Mouse (Mus musculus) MEL (cell line): ENCODE measurements around the gene Olfr555. TPM values are rescaled to one million over a fixed set of nuclear protein-coding genes. Genes with fewer than 3 reads are reported as not detected.

Experiments
- DNase-seq: peaks from one replicate; pipeline ENCODE4 v3.0.0; 2011; ENCODE audit warnings: low read depth, low spot score
- H3K27ac ChIP-seq: 2 replicates; pipeline ENCODE4 v1.5.1; 2012; ENCODE audit warnings: low read depth, mild to moderate bottlenecking, control low read depth, low read length, moderate library complexity; ENCODE audit not compliant: control insufficient read depth
- H3K27me3 ChIP-seq, 2 experiments: fragments of 150-350 bp in 1 of 2; sonication (generic) in 1 of 2; 2 replicates each; pipeline ENCODE4 v1.6.1; 2012; ENCODE audit warnings: low read length in 2 of 2, mild to moderate bottlenecking in 2 of 2, improper control_type of control experiment in 1 of 2, moderate library complexity in 1 of 2; ENCODE audit not compliant: insufficient read depth in 2 of 2, control insufficient read depth in 1 of 2
- H3K36me3 ChIP-seq, 2 experiments: 2 replicates each; pipeline ENCODE4 v1.6.1; 2012 to 2014; ENCODE audit warnings: low read length in 2 of 2, improper control_type of control experiment in 1 of 2, inconsistent platforms in 1 of 2, mild to moderate bottlenecking in 1 of 2; ENCODE audit not compliant: insufficient read depth in 2 of 2, control insufficient read depth in 1 of 2
- H3K4me1 ChIP-seq, 2 experiments: fragments of 150-350 bp in 1 of 2; sonication (generic) in 1 of 2; 2 replicates each; pipeline ENCODE4 v1.6.1; 2012; ENCODE audit warnings: low read length in 2 of 2, improper control_type of control experiment in 1 of 2, mild to moderate bottlenecking in 1 of 2; ENCODE audit not compliant: insufficient read depth in 2 of 2, control insufficient read depth in 1 of 2
- H3K4me3 ChIP-seq, 2 experiments: fragments of 150-350 bp in 1 of 2; sonication (generic) in 1 of 2; 2 replicates each; pipeline ENCODE4 v1.5.1; 2012; ENCODE audit warnings: low read depth in 2 of 2, low read length in 2 of 2, mild to moderate bottlenecking in 2 of 2, moderate library complexity in 2 of 2, control low read depth in 1 of 2, improper control_type of control experiment in 1 of 2; ENCODE audit not compliant: control insufficient read depth in 1 of 2, insufficient read depth in 1 of 2
- H3K79me2 ChIP-seq: 2 replicates; pipeline ENCODE4 v1.6.1; 2012; ENCODE audit warnings: mild to moderate bottlenecking, low read length, moderate library complexity; ENCODE audit not compliant: control insufficient read depth, poor library complexity, insufficient read depth
- H3K9ac ChIP-seq: 2 replicates; pipeline ENCODE4 v1.6.1; 2012; ENCODE audit warnings: low read depth, mild to moderate bottlenecking, control low read depth, low read length, moderate library complexity; ENCODE audit not compliant: control insufficient read depth, poor library complexity, severe bottlenecking
- H3K9me3 ChIP-seq: fragments of 150-350 bp; sonication (generic); replicated peaks from 2 replicates; pipeline ENCODE4 v1.6.1; 2012; ENCODE audit warnings: mild to moderate bottlenecking, low read length, improper control_type of control experiment, moderate library complexity; ENCODE audit not compliant: insufficient read depth
- BHLHE40 ChIP-seq: IDR thresholded peaks from 2 replicates; pipeline ENCODE4 v1.6.1; 2012; ENCODE audit warnings: low read depth, mild to moderate bottlenecking, inconsistent platforms, low read length, improper control_type of control experiment, borderline replicate concordance
- CHD1 ChIP-seq: IDR thresholded peaks from 2 replicates; pipeline ENCODE4 v1.6.1; 2012; ENCODE audit warnings: low read depth, mild to moderate bottlenecking, inconsistent platforms, low read length, improper control_type of control experiment
- CHD2 ChIP-seq: IDR thresholded peaks from 2 replicates; pipeline ENCODE4 v1.6.1; 2011; ENCODE audit warnings: low read length, improper control_type of control experiment
- CTCF ChIP-seq, 3 experiments: IDR thresholded peaks in 2 of 3; conservative IDR thresholded peaks in 1 of 3; 2 replicates each; pipeline ENCODE4 v1.5.1; 2011 to 2012; ENCODE audit warnings: low read length in 3 of 3, low read depth in 2 of 3, mild to moderate bottlenecking in 2 of 3, improper control_type of control experiment in 1 of 3, inconsistent platforms in 1 of 3, mixed read lengths in 1 of 3, moderate library complexity in 1 of 3; ENCODE audit not compliant: control insufficient read depth in 1 of 3, insufficient read depth in 1 of 3, poor library complexity in 1 of 3, severe bottlenecking in 1 of 3
- E2F4 ChIP-seq: IDR thresholded peaks from 2 replicates; pipeline ENCODE4 v1.6.1; 2011; ENCODE audit warnings: low read depth, low read length, improper control_type of control experiment, borderline replicate concordance
- ELF1 ChIP-seq: IDR thresholded peaks from 2 replicates; pipeline ENCODE4 v1.6.1; 2014; ENCODE audit warnings: low read depth, mild to moderate bottlenecking, inconsistent platforms, low read length, improper control_type of control experiment, moderate library complexity
- EP300 ChIP-seq, 2 experiments: IDR thresholded peaks; 2 replicates each; pipeline ENCODE4 v1.6.1; 2011; ENCODE audit warnings: improper control_type of control experiment in 2 of 2, low read length in 2 of 2, low read depth in 1 of 2, mild to moderate bottlenecking in 1 of 2
- ETS1 ChIP-seq: IDR thresholded peaks from 2 replicates; pipeline ENCODE4 v1.6.1; 2012; ENCODE audit warnings: low read depth, mild to moderate bottlenecking, inconsistent platforms, low read length, improper control_type of control experiment, moderate library complexity
- GABPA ChIP-seq: IDR thresholded peaks from 2 replicates; pipeline ENCODE4 v1.6.1; 2012; ENCODE audit warnings: low read depth, mild to moderate bottlenecking, inconsistent platforms, low read length, improper control_type of control experiment, moderate library complexity
- GATA1 ChIP-seq: IDR thresholded peaks from 2 replicates; pipeline ENCODE4 v1.6.1; 2011; ENCODE audit warnings: low read depth, low read length, improper control_type of control experiment
- KAT2A ChIP-seq: conservative IDR thresholded peaks from 2 replicates; pipeline ENCODE4 v1.6.1; 2012; ENCODE audit warnings: low read depth, low read length, improper control_type of control experiment, inconsistent platforms
- MAFK ChIP-seq: IDR thresholded peaks from 2 replicates; pipeline ENCODE4 v1.6.1; 2011; ENCODE audit warnings: low read depth, mild to moderate bottlenecking, low read length, improper control_type of control experiment, borderline replicate concordance
- MAZ ChIP-seq: IDR thresholded peaks from 2 replicates; pipeline ENCODE4 v1.6.1; 2012; ENCODE audit warnings: low read depth, mild to moderate bottlenecking, inconsistent platforms, low read length, improper control_type of control experiment
- MEF2A ChIP-seq: IDR thresholded peaks from 2 replicates; pipeline ENCODE4 v1.6.1; 2014; ENCODE audit warnings: low read depth, mild to moderate bottlenecking, inconsistent platforms, low read length, improper control_type of control experiment; ENCODE audit not compliant: poor library complexity, insufficient replicate concordance, severe bottlenecking; ENCODE audit errors: extremely low read depth
- MYC ChIP-seq: IDR thresholded peaks from 2 replicates; pipeline ENCODE4 v1.6.1; 2011; ENCODE audit warnings: low read depth, mild to moderate bottlenecking, low read length, improper control_type of control experiment, moderate library complexity
- NELFE ChIP-seq: IDR thresholded peaks from 2 replicates; pipeline ENCODE4 v1.6.1; 2011; ENCODE audit warnings: low read depth, low read length, improper control_type of control experiment
- NRF1 ChIP-seq: IDR thresholded peaks from 2 replicates; pipeline ENCODE4 v1.6.1; 2014; ENCODE audit warnings: low read depth, mild to moderate bottlenecking, inconsistent platforms, low read length, improper control_type of control experiment, moderate library complexity; ENCODE audit not compliant: poor library complexity, insufficient read depth, severe bottlenecking
- POLR2A ChIP-seq, 2 experiments: IDR thresholded peaks; 2 replicates each; pipeline ENCODE4 v1.6.1; 2011 to 2012; ENCODE audit warnings: low read length in 2 of 2, mild to moderate bottlenecking in 2 of 2, control low read depth in 1 of 2, improper control_type of control experiment in 1 of 2, low read depth in 1 of 2, moderate library complexity in 1 of 2; ENCODE audit not compliant: control insufficient read depth in 1 of 2, insufficient read depth in 1 of 2, poor library complexity in 1 of 2
- POLR2AphosphoS2 ChIP-seq: IDR thresholded peaks from 2 replicates; pipeline ENCODE4 v1.6.1; 2011; ENCODE audit warnings: low read length, improper control_type of control experiment
- POLR2AphosphoS5 ChIP-seq: IDR thresholded peaks from 2 replicates; pipeline ENCODE4 v1.6.1; 2012; ENCODE audit warnings: low read depth, borderline replicate concordance, mild to moderate bottlenecking, inconsistent platforms, low read length, moderate library complexity, mixed read lengths
- RAD21 ChIP-seq: IDR thresholded peaks from 2 replicates; pipeline ENCODE4 v1.6.1; 2011; ENCODE audit warnings: mild to moderate bottlenecking, low read depth, low read length, improper control_type of control experiment
- SMC3 ChIP-seq: IDR thresholded peaks from 2 replicates; pipeline ENCODE4 v1.6.1; 2011; ENCODE audit warnings: low read depth, low read length, improper control_type of control experiment
- TAL1 ChIP-seq: IDR thresholded peaks from 2 replicates; pipeline ENCODE4 v1.6.1; 2012; ENCODE audit warnings: mild to moderate bottlenecking, inconsistent platforms, low read length, moderate library complexity, mixed read lengths
- TBP ChIP-seq: IDR thresholded peaks from 2 replicates; pipeline ENCODE4 v1.8.0; 2011; ENCODE audit warnings: low read depth, low read length, improper control_type of control experiment
- TCF12 ChIP-seq: IDR thresholded peaks from 2 replicates; pipeline ENCODE4 v1.6.1; 2014; ENCODE audit warnings: low read depth, mild to moderate bottlenecking, inconsistent platforms, low read length, improper control_type of control experiment, moderate library complexity
- USF1 ChIP-seq: IDR thresholded peaks from 2 replicates; pipeline ENCODE4 v1.6.1; 2014; ENCODE audit warnings: low read depth, mild to moderate bottlenecking, inconsistent platforms, low read length, improper control_type of control experiment, moderate library complexity
- USF2 ChIP-seq, 2 experiments: IDR thresholded peaks; 2 replicates each; pipeline ENCODE4 v1.6.1; 2011 to 2012; ENCODE audit warnings: improper control_type of control experiment in 2 of 2, low read length in 2 of 2, borderline replicate concordance in 1 of 2, inconsistent platforms in 1 of 2, low read depth in 1 of 2, mild to moderate bottlenecking in 1 of 2; ENCODE audit not compliant: insufficient read depth in 1 of 2
- ZC3H11A ChIP-seq: IDR thresholded peaks from 2 replicates; pipeline ENCODE4 v1.6.1; 2012; ENCODE audit warnings: low read depth, mild to moderate bottlenecking, inconsistent platforms, low read length, improper control_type of control experiment
- ZKSCAN1 ChIP-seq: IDR thresholded peaks from 2 replicates; pipeline ENCODE4 v1.6.1; 2012; ENCODE audit warnings: low read depth, mild to moderate bottlenecking, inconsistent platforms, low read length, improper control_type of control experiment, moderate library complexity
- polyA plus RNA-seq, 2 experiments: library from polyadenylated mRNA; stranded (reverse) in 1 of 2; unstranded in 1 of 2; fragments of >175 nt in 1 of 2; fragments of >200 nt in 1 of 2; gene quantifications; 2 replicates each; pipeline versions ENCODE4 v1.2.1 to v1.2.4; 2012; ENCODE audit warnings: low replicate concordance in 2 of 2, low read depth in 1 of 2; ENCODE audit not compliant: insufficient read length in 2 of 2, insufficient read depth in 1 of 2, missing spikeins in 1 of 2
- total RNA-seq: library from RNA; depleted of rRNA; stranded (reverse); fragments of 300-350 nt; gene quantifications from 2 replicates; pipeline ENCODE4 v1.2.3, GENCODE M21; 2012

Olfr555 gene
- total and polyA plus RNA-seq, 3 experiments, result not detected

- Histone ChIP-seq H3K27me3 (no peaks in the 10 kb centered on the region), H3K4me3 (no peak within 1 kb of the TSS), H3K9me3 (no peaks in the 10 kb centered on the region), H3K27ac (no peak within 1 kb of the TSS), H3K9ac (no peak within 1 kb of the TSS), H3K36me3 (no peaks in the 10 kb centered on the region), H3K4me1 (no peaks in the 10 kb centered on the region), H3K79me2 (no peaks in the 10 kb centered on the region)
- DNase-seq, result peak; percentile 55
- TF ChIP-seq TAL1 (no peak), MAZ (no peak), POLR2AphosphoS2 (no peak), MAFK (no peak), USF2 (IDR thresholded peaks at IDR 0.05; ENCODE audit: borderline replicate concordance in 1 of 2, insufficient read depth in 1 of 2, low read depth in 1 of 2, low read length in 2 of 2) (no peak), TCF12 (no peak), SMC3 (peak; percentile 84), E2F4 (no peak), ETS1 (no peak), KAT2A (no peak), MYC (no peak), CHD1 (no peak), ZC3H11A (peak; percentile 67), CTCF (IDR thresholded peaks at IDR 0.05 in 2 of 3, conservative IDR thresholded peaks at IDR 0.05 in 1 of 3; ENCODE audit: control insufficient read depth in 1 of 3, insufficient read depth in 1 of 3, low read depth in 2 of 3, low read length in 3 of 3, poor library complexity in 1 of 3, severe bottlenecking in 1 of 3) (peak; percentile 86 to 93 (median 87)), MEF2A (no peak), POLR2A (IDR thresholded peaks at IDR 0.05; ENCODE audit: control insufficient read depth in 1 of 2, insufficient read depth in 1 of 2, low read depth in 1 of 2, low read length in 2 of 2, poor library complexity in 1 of 2) (no peak), USF1 (no peak), POLR2AphosphoS5 (no peak), NRF1 (no peak), ZKSCAN1 (no peak), CHD2 (no peak), GATA1 (no peak), ELF1 (no peak), BHLHE40 (0 out of 2 replicates have a peak, but pooled peaks have one; percentile 27), RAD21 (peak; percentile 70), EP300 (IDR thresholded peaks at IDR 0.05; ENCODE audit: low read depth in 1 of 2, low read length in 2 of 2) (no peak), NELFE (no peak), GABPA (no peak), TBP (no peak)
Observed at GRCm38 (mm10) chr7:102695358-102696125, 36.9 kb downstream of the Olfr555 start, which contains the start of gene Olfr557. Gene Olfr557 (plus strand): TSS chr7:102695910.
